Mouse (Mus musculus) cerebellum, adult (tissue): ENCODE data around the gene Sowaha.

Experiments
- ATAC-seq: cut with Nextera tagmentation; 2 replicates; pipeline ENCODE4 v1.9.2; 2017; ENCODE audit warnings: mild to moderate bottlenecking, moderate library complexity, mixed read lengths; ENCODE audit not compliant: insufficient number of reproducible peaks, low FRiP score, low TSS enrichment

The Sowaha gene

DNA sequence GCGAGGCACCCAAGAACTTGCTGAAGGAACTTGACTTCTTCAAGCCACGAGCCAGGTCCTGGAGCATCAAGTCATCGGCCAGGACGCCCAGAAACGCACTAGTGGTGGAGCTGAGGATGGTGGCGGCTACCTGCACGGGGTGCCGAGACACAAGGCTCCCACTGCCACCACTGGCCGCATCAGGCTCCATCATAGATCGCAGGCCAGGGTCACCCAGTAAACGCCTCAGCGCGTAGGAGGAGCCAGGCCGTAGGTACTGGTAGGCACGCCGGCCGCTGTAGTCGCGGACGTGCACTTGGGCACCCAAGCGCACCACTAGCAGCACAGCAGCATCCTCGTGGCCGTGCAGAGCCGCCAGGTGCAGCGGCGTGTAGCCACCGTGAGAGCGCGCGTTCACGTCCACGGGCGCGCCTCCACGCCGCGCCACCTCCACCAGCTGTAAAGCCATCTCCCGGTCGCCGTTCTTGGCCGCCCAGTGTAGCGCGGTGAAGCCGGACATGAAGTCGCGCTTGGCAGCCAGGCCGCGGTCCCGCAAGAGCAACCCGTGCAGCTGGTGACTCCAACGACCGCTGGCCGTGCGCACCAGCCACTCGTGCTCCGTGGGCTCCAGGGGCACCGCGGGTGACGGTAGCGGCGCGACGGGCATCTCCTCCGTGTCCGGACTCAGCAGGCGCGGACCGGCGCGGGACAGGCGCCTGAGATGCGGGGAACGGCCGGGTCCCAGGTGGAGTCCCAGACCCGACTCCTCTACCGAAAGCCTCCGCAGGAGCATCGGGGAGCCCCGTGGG lies 1.5 kb downstream of the Sowaha start:
- peak; percentile 24; the same call in 1 of the 2 replicates for ATAC-seq

GRCm38 (mm10) chr11:53477833-53478232 lies 2.2 kb downstream of the Sowaha start:
- no peak for ATAC-seq

DNA sequence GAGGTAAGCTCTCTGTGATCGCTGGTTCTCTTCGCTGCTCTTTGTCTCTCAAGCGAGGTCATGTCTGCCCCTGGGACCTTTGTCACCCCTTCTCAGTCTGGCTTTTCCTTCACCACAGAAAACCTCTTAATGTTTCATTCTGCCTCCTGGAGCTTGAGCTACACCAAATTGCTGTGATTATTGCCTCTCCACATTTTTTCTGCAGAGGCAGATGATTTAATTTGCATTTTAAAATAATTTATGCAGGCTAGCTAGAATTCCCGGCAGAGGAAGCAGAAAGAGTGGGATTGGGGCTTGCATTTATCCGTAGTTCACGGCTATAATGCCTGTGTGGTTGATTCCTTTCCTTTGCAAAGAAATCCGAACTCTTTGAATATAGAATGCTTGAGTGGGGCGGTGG lies 4.5 kb downstream of the Sowaha start:
- no peak for ATAC-seq

- ATAC-seq, result no peak
Observed at GRCm38 (mm10) chr11:53472709-53473108, 7.4 kb downstream of the Sowaha start.

- ATAC-seq, result peak; percentile 82
Observed at GRCm38 (mm10) chr11:53469968-53470695, 9.9 kb downstream of the Sowaha start, which contains the start of gene Gm9837. Gene Gm9837 (minus strand): TSS chr11:53470479.

DNA sequence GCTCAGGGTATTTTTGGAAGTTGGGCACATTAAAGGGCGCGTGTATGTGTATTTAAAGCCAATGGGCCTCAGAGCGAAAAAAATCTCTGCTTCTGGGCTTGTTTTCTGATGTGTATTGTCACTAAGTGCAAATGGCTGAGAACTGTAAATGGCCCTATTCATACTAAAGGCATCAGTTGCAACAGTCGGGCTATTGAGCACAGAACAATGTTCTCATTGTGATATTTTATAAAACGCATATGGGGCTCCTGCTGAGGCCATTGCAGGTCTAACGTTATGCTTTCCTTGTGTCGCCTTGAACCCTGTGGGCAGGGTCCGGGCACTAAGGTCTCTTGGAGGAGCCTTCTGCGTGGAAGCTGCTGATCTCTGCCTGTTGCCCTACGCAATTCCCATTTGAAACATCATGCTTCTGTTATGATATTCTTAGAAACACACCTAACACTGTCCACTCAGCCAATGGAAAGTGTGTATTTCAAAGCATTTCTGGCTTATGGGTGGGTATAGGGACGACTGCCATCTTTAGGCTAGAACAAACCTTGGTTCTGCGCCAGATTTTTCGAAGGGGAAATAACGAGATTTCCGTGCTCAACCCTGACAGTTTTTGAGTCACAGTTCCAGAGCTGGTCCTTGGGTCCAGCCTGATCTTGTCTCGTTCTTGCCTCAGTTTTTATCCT lies 10.6 kb downstream of the Sowaha start:
- ATAC-seq, result no peak

GRCm38 (mm10) chr11:53466231-53466971 lies 13.7 kb downstream of the Sowaha start:
- ATAC-seq, result peak; percentile 61

- ATAC-seq, result no peak
Observed at GRCm38 (mm10) chr11:53463551-53464424, 16.3 kb downstream of the Sowaha start.

GRCm38 (mm10) chr11:53461727-53462126 lies 18.3 kb downstream of the Sowaha start:
- ATAC-seq, result no peak

- no peak for ATAC-seq
Observed at GRCm38 (mm10) chr11:53460192-53460591, 19.9 kb downstream of the Sowaha start.

DNA sequence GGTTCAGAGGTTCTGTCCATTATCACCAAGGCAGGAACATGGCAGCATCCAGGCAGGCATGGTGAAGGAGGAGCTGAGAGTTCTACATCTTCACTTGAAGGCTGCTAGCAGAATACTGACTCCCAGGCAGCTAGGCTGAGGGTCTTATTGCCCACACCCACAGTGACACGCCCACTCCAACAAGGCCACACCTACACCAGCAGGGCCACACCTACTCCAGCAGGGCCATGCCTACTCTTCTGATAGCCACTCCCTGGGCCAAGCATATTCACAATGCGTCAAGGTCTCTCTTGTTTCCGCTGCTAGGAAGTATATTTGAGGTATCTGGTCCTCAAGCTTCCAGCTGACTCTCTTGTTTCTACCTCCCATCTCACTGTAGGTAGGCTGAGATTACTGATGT lies 21.1 kb downstream of the Sowaha start:
- ATAC-seq, result no peak

DNA sequence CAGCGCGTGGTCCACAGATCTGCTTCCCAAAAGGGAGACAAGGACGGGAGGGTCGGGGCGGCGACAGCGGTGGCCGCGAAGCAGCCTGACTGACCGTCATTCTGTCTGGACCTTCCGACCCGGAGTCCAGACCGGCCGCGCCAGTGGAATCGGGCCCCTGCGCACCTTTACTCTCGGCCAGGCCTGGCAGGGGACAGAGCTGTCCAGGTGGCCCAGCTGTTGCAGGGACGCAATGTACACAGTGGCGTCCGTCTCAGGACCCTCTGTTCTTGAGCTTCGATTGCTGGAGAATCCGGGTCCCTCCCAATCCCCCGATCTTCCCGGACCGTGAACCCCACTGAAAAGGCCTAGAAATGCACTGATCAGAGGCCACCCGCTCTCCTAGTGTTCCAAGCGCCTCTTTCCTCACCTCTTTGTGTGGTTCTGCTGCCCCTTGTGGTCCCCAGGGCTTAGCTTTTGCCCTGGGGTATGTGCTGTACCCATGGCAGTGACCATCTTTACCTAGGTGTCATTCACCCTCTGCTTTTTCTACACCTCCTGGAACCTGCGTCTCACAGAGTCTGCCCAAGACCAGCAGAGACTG lies 22.6 kb downstream of the Sowaha start:
- ATAC-seq, result no peak

- no peak for ATAC-seq
Observed at GRCm38 (mm10) chr11:53456474-53457371, 23.4 kb downstream of the Sowaha start, which contains the start of the genes Gm10447 and Shroom1. Gene Gm10447 (minus strand): TSS chr11:53457110. Gene Shroom1 (plus strand): TSS chr11:53457205.

GRCm38 (mm10) chr11:53453031-53453430 lies 27.0 kb downstream of the Sowaha start:
- ATAC-seq, result no peak

GRCm38 (mm10) chr11:53452396-53452795 lies 27.7 kb downstream of the Sowaha start:
- no peak for ATAC-seq

DNA sequence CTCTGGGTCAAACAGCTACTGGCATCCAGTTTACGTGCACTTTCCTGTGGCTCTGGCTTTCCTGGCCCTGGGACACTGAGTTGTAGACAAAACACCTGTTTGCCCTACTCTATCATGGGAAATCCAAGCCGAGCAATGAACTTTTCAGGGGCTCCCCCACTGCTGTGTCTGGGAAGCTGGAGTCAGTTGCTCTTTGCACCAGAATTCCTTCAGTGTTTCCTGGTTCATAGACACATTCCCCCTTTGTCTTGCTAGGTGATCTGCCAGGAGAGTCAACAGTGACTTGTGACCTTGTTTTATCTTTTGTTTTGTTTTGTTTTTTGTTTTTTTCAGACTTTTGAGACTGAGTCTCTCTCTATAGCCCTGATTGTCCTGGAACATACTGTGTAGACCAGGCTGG lies 28.7 kb downstream of the Sowaha start:
- no peak for ATAC-seq

- ATAC-seq, result no peak
Observed at GRCm38 (mm10) chr11:53450070-53450705, 29.9 kb downstream of the Sowaha start.
